Mouse (Mus musculus): ENCODE data around the gene Prl3b1. TPM values are rescaled to one million over a fixed set of nuclear protein-coding genes. Genes with fewer than 3 reads are reported as not detected.

Gene Prl3b1
- total RNA-seq (2012; rRNA removed) (not detected in 2 replicates), polyA plus RNA-seq (2012; ENCODE audit: insufficient read depth in 1 of 2, insufficient read length in 2 of 2, low read depth in 1 of 2, low replicate concordance in 2 of 2, missing spikeins in 1 of 2) (not detected)

DNA sequence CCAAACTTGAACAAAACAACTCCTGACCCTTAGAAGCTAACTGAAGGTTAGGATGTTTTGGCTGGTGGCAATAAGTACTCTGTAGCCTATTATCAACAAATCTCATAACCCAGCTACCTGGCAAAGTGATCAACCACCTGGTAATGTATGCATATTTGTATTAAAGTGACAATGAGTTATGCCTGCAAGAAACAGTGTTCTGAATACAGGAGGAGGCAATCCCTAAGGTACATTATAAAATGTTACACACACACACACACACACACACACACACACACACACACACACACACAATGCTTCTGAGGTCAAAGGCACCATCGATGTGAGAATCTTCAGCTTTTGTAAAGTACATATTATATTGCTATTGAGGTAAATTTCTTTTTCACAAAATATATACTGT is at the start of gene Prl3b1:
Gene Prl3b1, plus strand, starts transcription at position 301 of the 400 bp plus-strand sequence.
- Histone ChIP-seq H3K4me3 (ENCODE audit: control insufficient read depth in 1 of 2, insufficient read depth in 1 of 2, low read depth in 2 of 2, low read length in 2 of 2) (no peak within 1 kb of the TSS), H3K79me2 (ENCODE audit: control insufficient read depth, insufficient read depth, low read length, poor library complexity) (no peaks in the 10 kb centered on the region), H3K9me3 (replicated peaks; ENCODE audit: insufficient read depth, low read length) (no peaks in the 10 kb centered on the region), H3K36me3 (ENCODE audit: control insufficient read depth in 1 of 2, insufficient read depth in 2 of 2, low read length in 2 of 2) (no peaks in the 10 kb centered on the region), H3K9ac (ENCODE audit: control insufficient read depth, low read depth, low read length, poor library complexity, severe bottlenecking) (no peak within 1 kb of the TSS), H3K4me1 (ENCODE audit: control insufficient read depth in 1 of 2, insufficient read depth in 2 of 2, low read length in 2 of 2) (no peaks in the 10 kb centered on the region), H3K27me3 (ENCODE audit: control insufficient read depth in 1 of 2, insufficient read depth in 2 of 2, low read length in 2 of 2) (no peaks in the 10 kb centered on the region), H3K27ac (ENCODE audit: control insufficient read depth, low read depth, low read length) (no peak within 1 kb of the TSS)
- DNase-seq (ENCODE audit: low read depth, low spot score), result no peak
- TF ChIP-seq MAFK (IDR thresholded peaks at IDR 0.05; ENCODE audit: borderline replicate concordance, low read depth, low read length) (no peak), ELF1 (IDR thresholded peaks at IDR 0.05; ENCODE audit: low read depth, low read length) (no peak), TAL1 (IDR thresholded peaks at IDR 0.05; ENCODE audit: low read length) (no peak), SIN3A (IDR thresholded peaks at IDR 0.05; ENCODE audit: low read length) (no peak), SMC3 (IDR thresholded peaks at IDR 0.05; ENCODE audit: low read depth, low read length) (no peak), EP300 (IDR thresholded peaks at IDR 0.05; ENCODE audit: low read depth in 1 of 2, low read length in 2 of 2) (no peak), MEF2A (IDR thresholded peaks at IDR 0.05; ENCODE audit: extremely low read depth, insufficient replicate concordance, low read depth, low read length, poor library complexity, severe bottlenecking) (no peak), TBP (IDR thresholded peaks at IDR 0.05; ENCODE audit: low read depth, low read length) (no peak), MYB (IDR thresholded peaks at IDR 0.05; ENCODE audit: low read depth, low read length) (no peak)

DNA sequence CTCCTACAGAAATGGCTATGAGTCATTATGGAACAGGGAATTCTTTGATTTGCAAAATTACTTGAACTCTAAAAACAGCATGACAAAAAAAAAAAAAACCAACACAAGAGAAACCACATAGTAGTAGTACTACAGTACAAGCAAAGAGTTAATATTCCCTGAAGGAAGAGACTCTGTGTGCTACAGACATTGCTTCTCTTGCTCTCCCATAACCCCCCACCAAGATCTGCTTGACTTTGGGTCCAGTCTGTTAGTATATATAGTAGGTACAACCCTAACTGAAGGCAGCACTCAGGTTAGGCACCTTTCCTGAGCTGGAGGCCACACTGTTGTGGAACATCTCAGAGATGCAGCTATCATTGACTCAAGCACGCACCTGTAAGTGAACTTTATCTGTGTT is 45.3 kb upstream of the Prl3b1 start, which contains the start of gene Prl3c1:
Gene Prl3c1, plus strand, starts transcription at position 301 of the 400 bp plus-strand sequence.
- Histone ChIP-seq H3K27me3 (ENCODE audit: control insufficient read depth in 1 of 2, insufficient read depth in 2 of 2, low read length in 2 of 2) (no peaks in the 10 kb centered on the region), H3K27ac (ENCODE audit: control insufficient read depth, low read depth, low read length) (no peak within 1 kb of the TSS), H3K4me3 (ENCODE audit: control insufficient read depth in 1 of 2, insufficient read depth in 1 of 2, low read depth in 2 of 2, low read length in 2 of 2) (no peak within 1 kb of the TSS), H3K36me3 (ENCODE audit: control insufficient read depth in 1 of 2, insufficient read depth in 2 of 2, low read length in 2 of 2) (no peaks in the 10 kb centered on the region), H3K9ac (ENCODE audit: control insufficient read depth, low read depth, low read length, poor library complexity, severe bottlenecking) (no peak within 1 kb of the TSS), H3K9me3 (replicated peaks; ENCODE audit: insufficient read depth, low read length) (no peaks in the 10 kb centered on the region), H3K79me2 (ENCODE audit: control insufficient read depth, insufficient read depth, low read length, poor library complexity) (no peaks in the 10 kb centered on the region), H3K4me1 (ENCODE audit: control insufficient read depth in 1 of 2, insufficient read depth in 2 of 2, low read length in 2 of 2) (no peaks in the 10 kb centered on the region)
- no peak for TF ChIP-seq USF1 (IDR thresholded peaks at IDR 0.05; ENCODE audit: low read depth, low read length)
- TF ChIP-seq CTCF (IDR thresholded peaks at IDR 0.05 in 2 of 3, conservative IDR thresholded peaks at IDR 0.05 in 1 of 3; ENCODE audit: control insufficient read depth in 1 of 3, insufficient read depth in 1 of 3, low read depth in 2 of 3, low read length in 3 of 3, poor library complexity in 1 of 3, severe bottlenecking in 1 of 3), result no peak
- TF ChIP-seq KAT2A (conservative IDR thresholded peaks at IDR 0.05; ENCODE audit: low read depth, low read length), result no peak
- TF ChIP-seq POLR2AphosphoS5 (IDR thresholded peaks at IDR 0.05; ENCODE audit: borderline replicate concordance, low read depth, low read length), result no peak
- TF ChIP-seq GABPA (IDR thresholded peaks at IDR 0.05; ENCODE audit: low read depth, low read length), result no peak
- no peak for TF ChIP-seq SMC3 (IDR thresholded peaks at IDR 0.05; ENCODE audit: low read depth, low read length)
- TF ChIP-seq ETS1 (IDR thresholded peaks at IDR 0.05; ENCODE audit: low read depth, low read length), result no peak
- TF ChIP-seq POLR2AphosphoS2 (IDR thresholded peaks at IDR 0.05; ENCODE audit: low read length), result no peak
- no peak for TF ChIP-seq ELF1 (IDR thresholded peaks at IDR 0.05; ENCODE audit: low read depth, low read length)
- no peak for TF ChIP-seq MAZ (IDR thresholded peaks at IDR 0.05; ENCODE audit: low read depth, low read length)
- TF ChIP-seq BHLHE40 (IDR thresholded peaks at IDR 0.05; ENCODE audit: borderline replicate concordance, low read depth, low read length), result no peak
- no peak for DNase-seq (ENCODE audit: low read depth, low spot score)

All from MEL (cell line).